Mouse (Mus musculus) left cerebral cortex, postnatal 10 days (tissue): ENCODE results near the gene Arhgap25. TPM values are rescaled to one million over a fixed set of nuclear protein-coding genes. Genes with fewer than 3 reads are reported as not detected.
A peak's percentile ranks its signal among the peaks of the same experiment; 100 is the strongest.
"Not testable (repeated sequence)": the region's sequence is repeated elsewhere in the genome, so short reads cannot be mapped to it uniquely, and the experiment has no call there.

Source experiments
- DNase-seq, 2 experiments: peaks; one replicate each; pipeline ENCODE4 v3.0.0; 2021 to 2022; ENCODE audit warnings: low spot score in 2 of 2, mixed read lengths in 1 of 2; ENCODE audit errors: extremely low spot score in 1 of 2
- intact Hi-C: fragments of 180-260 bp; cut with DNase I; formaldehyde crosslinking; loops from one replicate; pipeline ENCODE4 v1.15.1; 2025
- total RNA-seq, 2 experiments: library from RNA; stranded (reverse); gene quantifications; 2 replicates each; pipeline ENCODE4 v1.2.3; 2021

Gene Arhgap25
- total RNA-seq = 1 to 10 TPM; 6.1 to 6.4 TPM

GRCm38 (mm10) chr6:87532953-87533710 is at the start of gene Arhgap25:
Gene Arhgap25, minus strand, starts transcription at chr6:87533259.
- peak in 1 of 2 experiments; percentile 34 for DNase-seq
- intact Hi-C loops = no loop called here

- intact Hi-C loops = no loop called here
- peak in 1 of 2 experiments; percentile 32 for DNase-seq
These were observed 49.4 kb upstream of the Arhgap25 start for GRCm38 (mm10) chr6:87582456-87582855.

- intact Hi-C loops = no loop called here
- DNase-seq = no peak
These were observed 48.5 kb upstream of the Arhgap25 start for GRCm38 (mm10) chr6:87581581-87581980.

- intact Hi-C loops = no loop called here
- no peak for DNase-seq
These were observed 48.0 kb upstream of the Arhgap25 start for GRCm38 (mm10) chr6:87581071-87581470.

GRCm38 (mm10) chr6:87578247-87578646 is 45.2 kb upstream of the Arhgap25 start:
- intact Hi-C loops = no loop called here
- no peak for DNase-seq

GRCm38 (mm10) chr6:87576648-87577330 is 43.7 kb upstream of the Arhgap25 start:
- no peak for DNase-seq
- intact Hi-C loops = no loop called here

GRCm38 (mm10) chr6:87571863-87572262 is 38.8 kb upstream of the Arhgap25 start:
- intact Hi-C loops = not testable (repeated sequence)

GRCm38 (mm10) chr6:87567686-87568593 is 34.9 kb upstream of the Arhgap25 start:
- no peak for DNase-seq
- intact Hi-C loops = no loop called here

More at GRCm38 (mm10) chr6:87571863-87572262, 38.8 kb upstream of the Arhgap25 start:
- DNase-seq = not testable (repeated sequence)

GRCm38 (mm10) chr6:87565166-87565565 is 32.1 kb upstream of the Arhgap25 start:
- no peak for DNase-seq
- intact Hi-C loops = no loop called here

- DNase-seq = no peak
These were observed 31.3 kb upstream of the Arhgap25 start for GRCm38 (mm10) chr6:87564356-87564755.

GRCm38 (mm10) chr6:87553724-87554123 is 20.7 kb upstream of the Arhgap25 start:
- intact Hi-C loops = no loop called here
- no peak for DNase-seq

More at GRCm38 (mm10) chr6:87564356-87564755, 31.3 kb upstream of the Arhgap25 start:
- intact Hi-C loops = no loop called here

- DNase-seq = no peak
- intact Hi-C loops = no loop called here
These were observed 19.2 kb upstream of the Arhgap25 start for GRCm38 (mm10) chr6:87552054-87552807.

- intact Hi-C loops = no loop called here
- no peak for DNase-seq
These were observed 14.8 kb upstream of the Arhgap25 start for GRCm38 (mm10) chr6:87547836-87548235.

GRCm38 (mm10) chr6:87547431-87547830 is 14.4 kb upstream of the Arhgap25 start:
- no peak for DNase-seq
- intact Hi-C loops = no loop called here

- intact Hi-C loops = no loop called here
- DNase-seq = no peak
These were observed 12.5 kb upstream of the Arhgap25 start for GRCm38 (mm10) chr6:87545331-87546217.

GRCm38 (mm10) chr6:87542027-87542426 is 9.0 kb upstream of the Arhgap25 start:
- DNase-seq = peak in 1 of 2 experiments; percentile 62
- intact Hi-C loops = no loop called here

- DNase-seq = no peak
- intact Hi-C loops = no loop called here
These were observed 8.1 kb upstream of the Arhgap25 start for GRCm38 (mm10) chr6:87541171-87541571.
